Mouse (Mus musculus) embryonic facial prominence, embryonic 14.5 days (tissue): ENCODE data around the gene Jmjd8. TPM values are rescaled to one million over a fixed set of nuclear protein-coding genes. Genes with fewer than 3 reads are reported as not detected.

Source experiments
- ATAC-seq: fragments of 200-750 bp; cut with Nextera tagmentation; 2 replicates; pipeline ENCODE4 v1.8.0; 2017; ENCODE audit warnings: low read depth, moderate number of reproducible peaks, moderate TSS enrichment
- DNase-seq: peaks from one replicate; pipeline ENCODE4 v3.0.0-alpha.2; 2015; ENCODE audit warnings: low spot score
- H3K27ac ChIP-seq: fragments of 300-500 bp; sonication (generic); replicated peaks from 2 replicates; pipeline ENCODE4 v1.5.1; 2014; ENCODE audit warnings: low read depth, mild to moderate bottlenecking, low read length, moderate library complexity
- H3K27me3 ChIP-seq: fragments of 300-500 bp; sonication (generic); replicated peaks from 2 replicates; pipeline ENCODE4 v1.6.1; 2014; ENCODE audit warnings: low read length; ENCODE audit not compliant: control insufficient read depth, insufficient read depth
- H3K36me3 ChIP-seq: fragments of 300-500 bp; sonication (generic); 2 replicates; pipeline ENCODE4 v1.6.1; 2014; ENCODE audit warnings: low read length, mixed read lengths; ENCODE audit not compliant: control insufficient read depth, insufficient read depth
- H3K4me1 ChIP-seq: fragments of 300-500 bp; sonication (generic); 2 replicates; pipeline ENCODE4 v1.6.1; 2014; ENCODE audit warnings: antibody characterized with exemption, low read length; ENCODE audit not compliant: control insufficient read depth, insufficient read depth
- H3K4me2 ChIP-seq: fragments of 300-500 bp; sonication (generic); 2 replicates; pipeline ENCODE4 v1.6.1; 2014; ENCODE audit warnings: low read depth, mild to moderate bottlenecking, low read length, moderate library complexity, mixed read lengths
- H3K4me3 ChIP-seq: fragments of 300-500 bp; sonication (generic); 2 replicates; pipeline ENCODE4 v1.5.1; 2014; ENCODE audit warnings: low read depth, mild to moderate bottlenecking, low read length
- H3K9ac ChIP-seq: fragments of 300-500 bp; sonication (generic); 2 replicates; pipeline ENCODE4 v1.6.1; 2014; ENCODE audit warnings: low read depth, mild to moderate bottlenecking, low read length, moderate library complexity, mixed read lengths
- H3K9me3 ChIP-seq: fragments of 300-500 bp; sonication (generic); 2 replicates; pipeline ENCODE4 v1.6.1; 2016; ENCODE audit warnings: low read length; ENCODE audit not compliant: control insufficient read depth
- WGBS: fragments of 180-500 bp; shearing (Covaris S2); extraction: QIAGEN DNeasy Blood & Tissue Kit; methylation state at CpG from one replicate; pipeline ENCODE4 v1.1.7; 2014; 5-methylcytosine and 5-hydroxymethylcytosine counted together
- polyA plus RNA-seq: library from polyadenylated mRNA; unstranded; fragments of >200 nt; fragmentation: Nextera tagmentation; extraction: Ambion mirVana; gene quantifications from 2 replicates; pipeline ENCODE4 v1.2.1, GENCODE M21; 2014

Gene Jmjd8
- polyA plus RNA-seq, 1 experiment from 2014 or later, result 35.2 TPM

GRCm38 (mm10) chr17:25817662-25818061, 11.0 kb upstream of the Jmjd8 start:
- Histone ChIP-seq H3K4me1 (peaks cover 3% of the 10 kb centered on the region; the same call in 1 of the 2 replicates), H3K9me3 (no peaks in the 10 kb centered on the region), H3K27me3 (peaks cover 37% of the 10 kb centered on the region), H3K9ac (no peak overlapping the region), H3K4me3 (no peak overlapping the region), H3K36me3 (no peaks in the 10 kb centered on the region), H3K4me2 (no peak overlapping the region), H3K27ac (no peak overlapping the region)
- ATAC-seq, result no peak
- DNase-seq, result no peak
- WGBS, result 81% methylated on average over 11 of the region's 11 CpGs

- H3K9me3 ChIP-seq, result no peaks in the 10 kb centered on the region
- H3K9ac ChIP-seq, result no peak overlapping the region; the same call in 1 of the 2 replicates
- H3K4me2 ChIP-seq, result peak overlapping the region; percentile 31
- H3K27me3 ChIP-seq, result peaks cover 37% of the 10 kb centered on the region
- peak; percentile 21 for DNase-seq
- 0 out of 2 replicates have a peak overlapping the region, but pooled peaks have one; percentile 6 for H3K4me3 ChIP-seq
- H3K27ac ChIP-seq, result no peak overlapping the region
- 9% methylated on average over 34 of the region's 46 CpGs for WGBS
- H3K4me1 ChIP-seq, result peaks cover 3% of the 10 kb centered on the region
- H3K36me3 ChIP-seq, result no peaks in the 10 kb centered on the region
- no peak; the same call in 1 of the 2 replicates for ATAC-seq
Observed at GRCm38 (mm10) chr17:25818851-25819780, 9.6 kb upstream of the Jmjd8 start.

GRCm38 (mm10) chr17:25823452-25823851, 5.2 kb upstream of the Jmjd8 start, which contains the start of gene Wdr24:
Gene Wdr24 (plus strand): TSS chr17:25823627.
- WGBS, result 0% methylated on average over 18 of the region's 18 CpGs
- Histone ChIP-seq H3K27ac (peak within 1 kb of the TSS; percentile 29; the same call in 1 of the 2 replicates), H3K4me3 (peak within 1 kb of the TSS; percentile 74), H3K27me3 (peaks cover 28% of the 10 kb centered on the region), H3K9ac (peak within 1 kb of the TSS; percentile 76), H3K4me1 (peaks cover 12% of the 10 kb centered on the region), H3K36me3 (peaks cover 23% of the 10 kb centered on the region), H3K9me3 (no peaks in the 10 kb centered on the region), H3K4me2 (peak within 1 kb of the TSS; percentile 98)
- peak; percentile 95 for DNase-seq
- ATAC-seq, result peak; percentile 79

GRCm38 (mm10) chr17:25824362-25825142, 4.1 kb upstream of the Jmjd8 start:
- Histone ChIP-seq H3K27me3 (peaks cover 17% of the 10 kb centered on the region), H3K4me2 (peak overlapping the region; percentile 98), H3K4me3 (peak overlapping the region; percentile 74), H3K36me3 (peaks cover 23% of the 10 kb centered on the region), H3K9ac (peak overlapping the region; percentile 76), H3K9me3 (no peaks in the 10 kb centered on the region), H3K4me1 (peaks cover 13% of the 10 kb centered on the region), H3K27ac (no peak overlapping the region)
- DNase-seq, result no peak
- no peak for ATAC-seq
- 76% methylated on average over 15 of the region's 17 CpGs for WGBS

GRCm38 (mm10) chr17:25825311-25825710, 3.4 kb upstream of the Jmjd8 start:
- ATAC-seq (no peak), DNase-seq (no peak)
- Histone ChIP-seq H3K36me3 (peaks cover 30% of the 10 kb centered on the region), H3K9ac (no peak overlapping the region), H3K9me3 (no peaks in the 10 kb centered on the region), H3K4me2 (no peak overlapping the region), H3K27me3 (peaks cover 9% of the 10 kb centered on the region), H3K4me3 (no peak overlapping the region), H3K27ac (no peak overlapping the region), H3K4me1 (peaks cover 18% of the 10 kb centered on the region)
- 88% methylated on average over 6 of the region's 6 CpGs for WGBS

- H3K4me3 ChIP-seq, result no peak overlapping the region
- no peak overlapping the region for H3K4me2 ChIP-seq
- no peak for DNase-seq
- H3K27me3 ChIP-seq, result peaks cover 2% of the 10 kb centered on the region; the same call in 1 of the 2 replicates
- WGBS, result 94% methylated on average over 27 of the region's 27 CpGs
- H3K4me1 ChIP-seq, result peaks cover 25% of the 10 kb centered on the region
- no peaks in the 10 kb centered on the region for H3K9me3 ChIP-seq
- no peak overlapping the region for H3K27ac ChIP-seq
- peaks cover 38% of the 10 kb centered on the region for H3K36me3 ChIP-seq
- no peak for ATAC-seq
- no peak overlapping the region for H3K9ac ChIP-seq
Observed at GRCm38 (mm10) chr17:25825984-25826570, 2.6 kb upstream of the Jmjd8 start.

GRCm38 (mm10) chr17:25827011-25827410, 1.7 kb upstream of the Jmjd8 start:
- no peak overlapping the region for H3K9ac ChIP-seq
- ATAC-seq (no peak), DNase-seq (no peak)
- H3K27ac ChIP-seq, result no peak overlapping the region
- 97% methylated on average over 13 of the region's 13 CpGs for WGBS
- peaks cover 34% of the 10 kb centered on the region for H3K4me1 ChIP-seq
- no peaks in the 10 kb centered on the region for H3K27me3 ChIP-seq
- no peak overlapping the region for H3K4me3 ChIP-seq
- H3K36me3 ChIP-seq, result peaks cover 45% of the 10 kb centered on the region
- H3K9me3 ChIP-seq, result no peaks in the 10 kb centered on the region
- no peak overlapping the region for H3K4me2 ChIP-seq

- no peak overlapping the region for H3K9ac ChIP-seq
- no peak overlapping the region for H3K27ac ChIP-seq
- peaks cover 45% of the 10 kb centered on the region for H3K36me3 ChIP-seq
- WGBS, result 93% methylated on average over 19 of the region's 22 CpGs
- ATAC-seq, result no peak
- H3K4me3 ChIP-seq, result no peak overlapping the region
- DNase-seq, result no peak
- H3K4me2 ChIP-seq, result no peak overlapping the region
- H3K27me3 ChIP-seq, result no peaks in the 10 kb centered on the region
- peaks cover 35% of the 10 kb centered on the region for H3K4me1 ChIP-seq
- H3K9me3 ChIP-seq, result no peaks in the 10 kb centered on the region
Observed at GRCm38 (mm10) chr17:25827546-25828222, 983 bp upstream of the Jmjd8 start.
